Mouse (Mus musculus) erythroblast, adult 5-6 weeks (primary cell): Measurements from ENCODE around the gene Dnaaf5. TPM values are rescaled to one million over a fixed set of nuclear protein-coding genes. Genes with fewer than 3 reads are reported as not detected.

Source experiments
- ATAC-seq: replicated peaks from 2 replicates; pipeline ENCODE4 v1.8.0; 2016; ENCODE audit warnings: moderate number of reproducible peaks, mild to moderate bottlenecking, moderate TSS enrichment, inconsistent platforms; ENCODE audit not compliant: poor library complexity, low FRiP score, severe bottlenecking
- total RNA-seq, 2 experiments: library from RNA; stranded (forward) in 1 of 2; stranded (reverse) in 1 of 2; fragments of 150-400 nt in 1 of 2; fragments of 200-764, 138-1000 nt in 1 of 2; gene quantifications; 2 replicates each; pipeline versions ENCODE4 v1.2.3 to v1.2.4; 2015 to 2017; ENCODE audit warnings: low replicate concordance in 2 of 2

The Dnaaf5 gene
- total RNA-seq (2015; ENCODE audit: low replicate concordance) (1.5 and 2.7 TPM in 2 replicates), total RNA-seq (2017; ENCODE audit: low replicate concordance) (1.4 and 2.8 TPM in 2 replicates)

DNA sequence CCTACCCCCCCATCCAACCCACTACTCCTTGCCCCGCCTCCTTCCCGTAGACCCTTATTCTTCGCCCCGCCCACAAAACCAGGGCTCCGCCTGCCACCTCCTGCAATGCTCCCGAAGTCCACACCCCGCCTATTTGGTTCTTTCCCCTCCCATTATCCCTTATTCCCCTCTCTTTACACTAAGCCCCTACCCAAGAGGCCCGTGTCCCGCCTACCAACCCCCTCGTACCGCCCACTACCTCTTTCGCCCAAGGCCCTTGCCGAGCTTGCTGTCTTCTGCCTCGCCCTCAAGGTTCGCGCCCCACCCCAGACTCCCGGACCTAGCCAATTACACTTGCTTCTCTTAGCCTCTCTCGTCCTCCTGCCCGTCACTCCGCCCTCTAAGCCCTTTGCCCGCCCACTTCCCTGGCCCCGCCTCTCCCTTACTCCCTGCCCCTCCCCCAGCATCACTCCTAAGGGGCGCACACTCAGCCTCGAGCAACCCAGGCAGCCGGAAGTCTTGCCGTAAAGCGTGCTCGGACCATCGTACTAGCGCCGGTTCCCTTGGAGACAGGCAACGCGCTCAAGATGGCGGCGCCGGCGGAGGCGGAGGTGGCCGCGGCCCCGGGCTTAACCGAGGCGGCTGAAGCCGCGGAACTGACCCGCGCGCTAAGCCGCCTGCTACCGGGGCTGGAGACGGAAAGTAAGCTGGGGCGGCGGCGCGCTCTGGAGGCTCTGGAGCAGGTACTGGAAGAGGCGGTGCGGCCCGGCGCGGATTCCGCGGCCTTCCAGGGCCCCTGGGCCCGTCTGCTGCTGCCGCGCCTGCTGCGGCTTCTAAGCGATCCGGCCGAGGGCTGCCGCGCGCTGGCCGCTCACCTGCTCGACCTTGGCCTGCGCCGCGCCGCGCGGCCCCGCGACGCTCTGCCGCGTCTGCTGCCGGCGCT, at the start of gene Dnaaf5, which contains the start of gene Prkar1b:
Gene Dnaaf5, plus strand, starts transcription at position 543 of the 922 bp plus-strand sequence.
Gene Prkar1b, minus strand, starts transcription at position 321 of the 922 bp plus-strand sequence.
- peak; percentile 95 for ATAC-seq

DNA sequence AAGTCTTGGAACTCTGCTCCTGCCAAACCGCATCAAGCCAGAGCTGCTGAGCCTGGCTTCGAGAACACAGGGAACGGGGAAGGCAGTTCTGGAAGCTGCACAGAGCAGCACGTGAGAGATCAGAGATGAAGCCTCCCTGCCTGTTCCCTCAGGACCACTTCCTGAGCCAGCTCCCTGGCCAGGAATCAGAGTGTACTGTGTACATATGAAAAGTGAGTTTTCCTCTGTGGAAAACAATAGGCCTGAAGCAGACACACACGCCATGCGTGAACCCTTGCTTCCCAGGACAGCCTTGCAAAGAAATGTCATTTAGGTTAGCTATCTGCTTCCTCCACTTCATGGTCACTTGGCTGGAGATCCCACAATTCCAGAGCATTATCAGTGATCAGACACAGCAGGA, 48.2 kb upstream of the Dnaaf5 start:
- ATAC-seq = no peak

DNA sequence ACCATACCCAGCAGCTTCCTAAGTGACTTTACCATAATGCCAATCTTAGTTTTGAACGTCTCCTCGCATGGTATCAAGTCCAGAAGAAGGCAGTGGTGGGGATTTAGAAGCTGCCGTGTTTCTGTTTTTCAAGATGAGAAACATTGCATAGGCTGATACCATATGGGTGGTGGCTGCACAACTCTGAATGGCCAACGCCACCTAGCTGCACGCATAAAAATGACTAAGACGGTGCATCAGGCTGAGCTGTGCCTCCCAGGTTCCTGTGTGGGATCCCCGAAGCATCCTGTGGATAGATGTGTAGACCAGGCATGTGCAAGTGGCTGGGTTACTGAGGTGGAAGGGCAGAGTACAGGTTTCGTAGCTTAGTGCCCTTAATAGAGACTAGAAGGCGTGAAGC, 42.2 kb upstream of the Dnaaf5 start:
- ATAC-seq = no peak; the same call in 1 of the 2 replicates

DNA sequence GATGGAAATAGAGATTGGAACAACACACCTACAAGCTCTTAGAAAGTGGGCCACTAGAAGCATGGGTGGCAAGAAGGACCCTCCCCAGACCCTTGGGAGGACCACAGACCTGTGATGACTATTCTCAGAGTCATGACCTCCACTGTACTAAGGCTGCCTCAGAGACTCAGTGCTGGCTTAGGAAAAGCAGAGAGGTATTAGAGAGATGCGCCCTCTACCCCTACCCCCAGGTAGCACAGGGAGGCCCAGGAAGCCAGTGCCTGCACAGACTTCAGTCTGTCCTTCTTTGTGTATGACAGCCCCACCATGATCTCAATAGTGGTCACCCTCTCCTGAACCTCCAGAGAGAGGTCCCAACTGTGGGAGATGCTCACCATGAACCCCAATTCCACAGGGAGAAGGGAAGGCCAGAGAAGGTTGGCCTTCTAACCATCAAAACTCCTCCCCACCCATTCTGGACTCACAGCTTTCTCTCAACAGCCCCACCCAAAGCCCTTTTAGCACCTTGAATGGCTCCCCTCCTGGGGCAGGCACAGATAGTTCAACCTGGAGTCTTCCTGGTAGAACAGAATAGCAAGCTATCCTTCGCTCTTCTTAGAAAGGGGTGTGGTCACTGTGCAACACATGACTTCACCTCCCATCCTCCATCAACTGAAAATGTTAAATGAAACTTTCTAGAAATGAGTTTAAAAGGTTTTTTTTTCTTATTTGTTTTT, 39.7 kb upstream of the Dnaaf5 start:
- peak; percentile 38; the same call in 1 of the 2 replicates for ATAC-seq

DNA sequence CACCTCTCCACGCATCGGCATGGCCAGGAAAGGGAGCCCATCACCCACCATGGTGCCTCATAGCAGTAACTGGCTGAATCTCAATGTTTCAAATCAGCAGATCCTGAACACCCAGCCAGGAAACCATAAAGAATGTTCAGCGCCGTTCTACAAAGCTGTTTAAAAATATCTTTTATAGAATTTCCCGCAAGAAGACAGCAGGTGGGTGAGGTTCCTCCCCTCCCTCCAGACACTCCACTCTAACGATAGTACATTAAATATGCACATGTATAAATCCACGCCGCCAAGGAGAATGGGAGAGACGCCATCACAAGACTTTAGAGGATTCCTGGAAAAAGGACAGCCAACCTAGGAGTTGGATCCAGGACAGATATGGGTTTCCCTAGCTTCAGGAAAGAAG, 38.0 kb upstream of the Dnaaf5 start:
- ATAC-seq = no peak

DNA sequence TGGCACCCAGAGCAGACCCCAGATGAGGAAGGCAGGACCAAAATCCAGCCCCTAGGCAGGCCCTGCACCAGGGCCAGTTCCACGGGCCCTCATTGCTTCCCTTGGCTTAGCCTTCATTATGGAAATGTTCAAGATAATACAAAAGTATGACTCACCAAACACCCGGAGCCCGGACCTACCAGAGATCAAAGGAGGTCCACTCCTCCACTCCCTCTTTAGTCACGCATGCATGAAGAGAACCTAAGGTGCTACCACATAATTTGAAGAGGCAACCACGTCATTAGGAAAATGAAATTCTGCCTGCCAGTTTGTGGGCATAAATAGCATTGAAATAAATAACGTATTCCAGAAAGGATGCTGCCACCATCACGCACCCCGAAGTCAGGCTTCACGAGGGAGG, 37.6 kb upstream of the Dnaaf5 start:
- ATAC-seq = no peak

DNA sequence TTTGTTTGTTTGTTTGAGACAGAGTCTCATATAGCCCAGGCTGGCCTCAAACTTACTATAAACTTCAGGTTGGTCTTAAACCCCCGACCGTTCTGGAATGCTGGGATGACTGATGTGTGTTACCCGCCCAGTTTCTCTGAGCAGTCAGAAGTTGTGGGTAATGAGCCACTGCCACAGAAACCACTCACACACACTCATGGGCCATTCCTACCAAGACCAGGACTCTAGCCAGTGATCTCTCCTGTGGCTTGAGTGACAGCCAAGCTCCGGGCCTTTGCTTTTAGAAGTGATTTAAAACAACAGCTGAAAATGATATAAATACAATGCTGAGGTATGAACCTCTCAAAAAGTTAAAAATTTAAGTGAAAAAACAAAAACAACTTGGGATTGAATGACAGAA, 35.1 kb upstream of the Dnaaf5 start:
- no peak for ATAC-seq

DNA sequence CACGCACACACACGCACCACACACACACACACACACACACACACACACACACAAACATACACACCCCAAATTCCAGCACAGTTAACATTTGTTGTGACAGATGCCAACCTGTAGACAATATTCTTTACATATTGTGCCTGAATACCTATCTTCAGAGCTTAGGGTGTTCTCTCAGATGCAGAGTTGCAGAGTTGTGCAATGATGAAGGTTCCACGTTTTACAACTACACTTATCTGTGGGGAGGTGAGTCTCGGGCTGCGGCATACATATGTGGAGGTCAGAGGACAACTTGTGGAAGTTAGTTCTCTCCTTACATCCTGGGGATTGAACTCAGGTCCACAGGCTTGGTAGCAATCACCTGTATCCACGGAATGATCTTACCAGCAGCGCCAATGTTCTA, 34.5 kb upstream of the Dnaaf5 start:
- no peak for ATAC-seq

DNA sequence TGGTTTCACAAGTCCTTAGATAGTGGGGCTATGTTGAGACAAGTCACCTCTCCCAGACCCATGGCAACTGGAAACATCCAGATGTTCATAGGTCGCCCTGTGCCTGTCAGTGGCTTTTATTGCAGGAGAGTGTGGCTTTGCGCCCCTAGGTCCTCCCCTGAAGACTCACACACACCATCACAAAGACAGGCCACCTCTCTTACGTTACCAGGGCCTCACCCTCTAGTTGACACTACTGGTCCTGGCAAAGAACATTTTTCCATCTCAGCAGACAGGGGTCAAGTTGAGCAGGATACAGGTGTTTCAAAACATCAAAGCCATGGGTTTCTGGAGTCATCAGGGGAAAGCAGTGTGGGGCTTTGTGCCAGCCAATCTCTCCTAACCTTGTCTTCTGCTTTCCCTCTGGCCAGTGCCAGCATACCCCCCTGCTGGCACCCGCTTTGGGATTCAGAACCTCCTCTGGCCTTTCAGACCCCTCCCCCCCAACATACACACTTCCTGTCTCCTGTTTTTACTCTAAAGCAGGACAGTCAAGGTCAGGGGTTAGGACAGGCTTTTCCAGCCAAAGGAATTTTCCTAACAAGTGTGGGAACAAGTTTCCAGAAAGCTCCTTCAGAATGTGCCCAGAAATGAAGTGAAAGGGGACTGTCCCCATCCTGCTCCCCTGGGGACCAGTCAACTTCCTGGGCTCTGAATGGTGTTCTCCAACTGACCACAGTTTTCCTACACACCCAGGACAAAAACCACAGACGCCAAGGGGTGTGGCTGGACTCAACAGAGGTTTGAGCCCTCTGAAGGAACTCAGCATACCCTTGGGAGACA, 31.7 kb upstream of the Dnaaf5 start:
- ATAC-seq = no peak

DNA sequence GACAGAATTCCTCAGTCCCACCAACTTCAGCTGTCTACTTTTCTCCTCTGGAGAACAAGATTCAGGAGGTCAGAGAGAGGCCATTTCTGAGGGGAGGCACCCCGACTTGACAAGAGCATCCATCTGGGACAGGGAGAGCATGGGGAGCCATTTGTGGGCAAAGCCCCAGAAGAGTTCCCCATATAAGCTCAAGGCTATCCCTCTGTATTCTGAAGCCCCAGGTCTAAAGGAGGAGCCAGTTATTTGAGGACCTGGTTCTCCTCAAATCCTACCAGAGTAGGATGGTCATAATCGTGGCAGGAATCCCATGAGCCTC, 31.1 kb upstream of the Dnaaf5 start:
- no peak for ATAC-seq

DNA sequence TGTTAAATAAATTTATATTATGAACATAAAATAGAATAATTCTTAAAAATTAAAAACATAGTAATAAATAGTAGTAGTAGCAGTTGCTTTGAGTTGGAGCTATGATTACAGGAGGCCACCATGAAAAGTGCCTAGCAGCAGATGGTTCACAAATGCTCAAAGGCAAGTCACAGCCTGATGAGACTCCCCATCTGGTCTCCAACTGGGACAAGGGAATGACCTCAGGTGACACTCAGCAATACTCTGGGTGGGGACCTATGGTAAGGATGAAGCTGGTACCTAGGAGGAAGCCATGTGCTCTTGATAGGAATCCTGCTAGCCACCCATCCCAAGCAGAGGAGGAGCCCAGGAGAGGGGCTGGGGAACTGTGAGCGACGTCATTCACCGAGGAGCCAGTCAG, 24.3 kb upstream of the Dnaaf5 start:
- ATAC-seq = no peak

DNA sequence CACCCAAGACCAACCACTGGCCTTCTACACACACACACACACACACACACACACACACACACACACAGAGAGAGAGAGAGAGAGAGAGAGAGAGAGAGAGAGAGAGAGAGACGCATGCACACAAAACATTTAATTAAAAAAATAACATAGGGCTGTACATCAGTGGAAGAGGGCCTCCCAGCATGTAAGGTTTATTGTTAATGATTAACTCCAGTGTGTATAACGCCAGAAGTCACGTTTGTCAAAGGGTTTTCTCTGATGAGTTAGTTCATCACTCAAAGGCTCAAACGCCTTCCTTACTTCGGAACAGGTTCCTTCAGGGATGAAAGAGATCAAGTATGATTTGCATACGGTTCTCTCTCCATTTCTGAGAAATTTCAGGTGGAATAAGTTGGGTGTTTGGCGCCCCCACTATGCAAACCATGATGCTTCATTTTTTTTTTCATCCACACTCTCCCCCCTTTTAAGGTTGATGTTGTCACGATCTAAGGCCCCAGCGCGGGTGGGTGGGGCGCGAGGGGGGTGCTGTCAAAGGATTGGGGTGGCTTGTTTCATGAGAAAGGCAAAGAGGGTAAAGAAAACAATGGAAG, 21.5 kb upstream of the Dnaaf5 start:
- ATAC-seq = no peak

DNA sequence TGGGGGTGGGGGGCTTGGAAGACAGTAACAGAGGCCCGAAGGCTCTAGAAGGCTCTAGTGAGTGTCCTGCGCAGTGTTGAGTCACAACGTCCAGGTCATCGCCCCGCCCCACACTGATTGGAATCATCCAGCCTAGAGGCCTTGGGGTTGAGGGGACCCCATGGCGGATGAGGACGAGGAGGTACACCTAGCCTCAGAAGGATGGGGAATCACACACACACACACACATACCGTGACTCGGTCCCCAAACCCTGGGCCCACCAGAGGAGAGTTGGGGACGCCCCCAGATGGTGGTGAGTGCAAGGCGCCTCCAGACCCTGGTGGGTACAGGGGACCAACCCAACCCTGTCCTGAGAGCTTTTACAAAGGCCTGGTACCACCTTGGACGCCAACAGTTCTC, 20.9 kb upstream of the Dnaaf5 start:
- ATAC-seq = no peak

DNA sequence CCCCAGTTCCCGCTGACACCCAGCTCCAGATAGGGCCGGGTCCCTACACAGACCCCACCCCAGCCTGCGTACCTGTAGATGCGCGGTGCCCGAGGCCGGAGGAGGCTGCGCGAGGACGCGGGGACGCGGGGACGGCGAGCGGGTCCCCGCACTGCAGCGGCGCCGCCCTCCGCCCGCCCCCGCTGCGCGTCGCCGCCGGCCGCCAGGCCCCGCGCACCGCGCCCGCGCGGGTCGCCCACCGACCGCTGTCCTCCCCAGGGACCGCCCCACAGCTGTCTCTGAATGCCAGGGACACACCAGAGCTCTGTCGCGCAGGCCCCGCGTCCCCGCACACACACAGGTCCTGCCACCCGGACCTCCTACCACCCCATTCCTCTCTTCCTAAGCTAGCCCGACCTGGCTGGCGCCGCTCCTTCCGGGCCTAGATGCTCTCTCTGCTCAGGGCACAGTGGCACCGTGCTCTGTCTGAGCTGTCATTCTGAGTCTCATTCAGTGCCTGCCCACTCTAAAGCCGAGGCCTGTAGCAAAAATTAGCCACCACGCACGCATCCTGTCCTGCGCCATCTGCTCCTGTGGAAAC, 20.4 kb upstream of the Dnaaf5 start:
- ATAC-seq = no peak

DNA sequence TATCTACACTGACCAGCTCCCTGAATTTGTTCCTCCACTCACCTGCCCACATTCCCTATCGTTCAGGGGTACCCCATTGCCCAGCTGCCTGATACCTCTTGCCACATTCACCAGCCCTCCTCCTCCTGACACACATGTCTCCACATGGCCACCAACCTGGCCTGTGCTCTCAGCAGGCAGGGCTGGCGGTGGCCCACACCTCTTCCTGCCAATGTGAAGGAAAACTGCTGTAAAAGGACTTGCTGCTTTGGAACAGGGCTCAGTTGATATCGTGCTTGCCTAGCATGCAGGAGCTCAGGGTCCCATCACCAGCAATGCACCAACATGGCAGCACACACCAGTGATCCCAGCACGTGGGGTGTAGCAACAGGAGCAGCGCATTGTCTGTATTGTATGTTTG, 19.7 kb upstream of the Dnaaf5 start:
- no peak for ATAC-seq

DNA sequence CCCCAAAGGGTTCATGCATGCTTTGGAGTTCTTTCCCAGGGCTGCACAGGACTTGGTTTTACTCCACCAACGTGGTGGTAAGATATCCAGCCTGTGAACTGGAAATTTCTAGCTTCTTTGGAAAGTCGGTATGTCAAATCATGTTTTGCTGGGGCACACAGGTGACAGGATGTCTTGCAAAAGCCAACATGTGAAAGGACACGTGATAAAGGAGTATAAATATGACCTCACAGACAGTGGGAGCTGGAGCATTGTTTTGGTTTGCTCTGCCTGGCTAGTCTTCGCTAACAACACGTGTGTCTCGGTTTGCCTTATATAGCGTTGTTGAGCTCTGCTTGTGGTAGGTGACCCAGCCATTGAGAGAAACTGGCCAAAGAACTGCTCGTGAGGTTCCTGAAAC, 15.5 kb upstream of the Dnaaf5 start:
- no peak for ATAC-seq

DNA sequence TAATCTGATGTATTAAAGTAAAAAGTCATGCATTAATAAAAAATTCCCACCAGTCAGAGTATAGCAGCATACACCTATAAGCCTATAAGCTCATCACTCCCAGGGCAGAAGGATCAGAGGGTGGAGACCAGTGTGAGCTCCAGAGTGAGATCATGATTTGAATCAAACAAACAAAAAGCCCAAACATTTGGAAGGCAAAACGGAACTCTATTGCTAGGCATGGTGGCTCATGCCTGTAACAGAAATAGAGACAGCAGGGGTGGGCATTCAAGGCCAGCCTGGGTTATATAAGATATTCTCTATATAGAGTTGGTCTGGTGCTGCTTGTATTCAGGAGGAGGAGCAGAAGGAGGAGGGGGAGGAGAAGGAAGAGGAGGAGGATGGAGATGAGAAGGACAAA, 13.7 kb upstream of the Dnaaf5 start:
- no peak for ATAC-seq

DNA sequence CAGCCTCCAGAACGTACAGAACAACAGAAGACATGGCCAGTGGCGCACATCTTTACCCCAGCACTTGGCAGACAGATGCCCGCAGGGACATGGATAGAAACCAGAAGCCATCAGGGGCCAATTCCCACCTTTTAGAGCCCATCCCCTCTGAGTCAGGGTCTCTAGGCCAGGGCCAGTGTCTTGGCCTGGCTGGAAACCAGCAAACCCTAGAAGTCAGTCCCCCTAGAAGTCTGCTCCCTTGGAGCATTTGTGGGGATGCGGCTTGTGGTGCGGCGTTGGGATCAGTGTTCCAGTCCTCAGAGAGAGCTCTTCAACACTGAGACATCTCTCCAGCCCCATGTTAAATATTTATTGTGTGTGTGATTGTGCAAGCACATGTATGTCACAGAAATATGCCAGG, 12.8 kb upstream of the Dnaaf5 start:
- no peak for ATAC-seq

DNA sequence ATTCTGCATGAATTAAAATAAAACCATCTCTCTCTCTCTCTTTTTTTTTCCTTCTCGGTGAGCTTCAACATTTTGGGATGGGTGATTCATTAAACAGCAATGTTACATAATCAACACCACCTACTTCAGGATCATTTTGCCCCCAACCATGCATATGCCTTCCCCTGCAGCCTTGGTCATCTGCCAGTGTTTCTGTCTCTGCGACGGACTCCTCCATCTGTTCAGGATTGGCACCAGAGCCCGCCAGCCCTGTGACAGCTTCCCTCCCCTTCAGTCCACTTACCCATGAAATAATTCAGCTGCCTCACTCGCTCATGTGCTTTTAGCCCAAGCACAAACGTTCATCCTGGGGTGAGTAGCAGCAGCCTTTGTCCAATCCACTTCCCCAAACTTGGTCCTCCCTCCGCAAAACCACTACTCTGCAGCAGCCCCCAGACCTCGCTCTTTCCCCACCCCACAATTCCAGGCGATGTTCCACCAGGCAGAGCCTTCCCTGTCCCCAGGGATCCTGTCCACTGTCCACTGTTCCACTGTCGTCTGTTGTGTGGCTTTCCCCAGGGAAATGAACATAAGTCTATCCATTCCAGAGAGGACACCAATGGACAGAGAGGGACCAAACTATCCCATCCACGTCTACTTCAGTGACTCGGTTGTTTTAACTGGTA, 11.6 kb upstream of the Dnaaf5 start:
- ATAC-seq = no peak
